Mouse (Mus musculus): ENCODE measurements around the gene Rsph6a.

The Rsph6a gene

DNA sequence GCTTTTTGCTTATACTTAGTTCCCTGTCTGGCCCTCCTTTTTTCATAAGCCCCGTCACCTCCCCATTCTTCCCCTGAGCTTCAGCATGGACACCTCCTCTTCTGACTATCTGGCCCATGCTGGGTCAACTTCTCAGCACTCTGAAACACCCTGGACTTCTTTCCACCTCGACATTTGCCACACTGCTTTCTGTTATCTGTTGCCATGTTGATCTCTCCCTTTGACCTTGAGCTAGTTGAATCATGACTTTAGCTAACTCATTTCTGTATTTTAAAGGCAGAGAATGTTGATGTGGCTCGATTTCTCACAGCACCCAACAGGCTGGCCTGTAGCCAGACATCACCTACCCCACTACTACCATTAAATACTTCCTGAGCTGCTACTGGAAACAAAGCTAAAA, 52.9 kb downstream of the Rsph6a start:
- DNase-seq, result no peak

DNA sequence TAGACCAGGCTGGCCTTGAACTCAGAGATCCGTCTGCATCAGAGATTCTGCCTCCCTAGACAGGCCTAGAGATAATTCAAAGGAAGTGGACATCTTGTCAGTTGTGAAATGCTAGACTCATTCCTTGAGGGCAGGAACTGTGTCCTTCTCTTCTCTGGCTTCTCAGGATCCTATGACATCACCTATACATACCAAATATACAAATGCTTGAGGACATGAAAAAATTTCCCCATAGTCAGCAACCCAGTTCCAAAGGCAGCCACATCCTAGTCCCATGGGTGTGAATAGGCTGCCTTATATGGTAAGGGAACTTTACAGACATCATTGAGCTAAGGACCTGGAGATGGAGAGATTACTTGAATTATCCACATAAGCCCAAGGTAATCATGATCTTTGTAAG, 55.1 kb downstream of the Rsph6a start:
- DNase-seq, result no peak

- DNase-seq, result peak; percentile 78
Measured at GRCm38 (mm10) chr7:19118028-19118771, 63.7 kb downstream of the Rsph6a start, which contains the start of gene Gm4969. Gene Gm4969 (minus strand): TSS chr7:19118368.

- no peak for DNase-seq
Measured at GRCm38 (mm10) chr7:19119083-19119482, 64.6 kb downstream of the Rsph6a start.

- peak; percentile 94 for DNase-seq
Measured at GRCm38 (mm10) chr7:19119631-19120429, 65.3 kb downstream of the Rsph6a start, which contains the start of gene Fbxo46. Gene Fbxo46 (plus strand): TSS chr7:19119859.

DNA sequence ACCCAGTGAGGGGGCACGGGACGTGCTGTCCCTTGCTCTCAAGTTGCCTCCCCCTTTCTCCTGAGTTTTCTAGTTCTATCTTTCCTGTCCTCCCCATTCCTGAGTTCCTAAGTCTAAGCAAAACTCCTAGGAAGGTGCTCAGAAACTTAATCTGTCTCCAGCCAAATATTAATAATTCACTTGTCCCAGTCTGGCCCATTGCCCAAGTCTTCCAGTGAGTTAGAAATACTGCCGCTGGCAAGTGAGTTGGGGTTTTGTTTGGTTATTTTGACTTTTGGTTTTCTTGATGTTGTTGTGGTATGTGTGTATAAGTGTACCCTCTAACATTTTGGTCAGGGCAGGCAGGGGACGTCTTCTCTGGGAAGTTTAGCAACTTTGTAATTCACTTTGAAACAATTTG, 67.2 kb downstream of the Rsph6a start:
- peak; percentile 65 for DNase-seq

Measured in kidney, postnatal 10 days (tissue).